Mouse (Mus musculus): ENCODE measurements around the gene Cnn3. TPM values are rescaled to one million over a fixed set of nuclear protein-coding genes. Genes with fewer than 3 reads are reported as not detected.

The Cnn3 gene
- polyA plus RNA-seq, 1 experiment from 2014 or later, result 743 TPM

- no peaks in the 10 kb centered on the region for H3K36me3 ChIP-seq (ENCODE audit: control insufficient read depth, insufficient read depth, low read length)
- no peaks in the 10 kb centered on the region for H3K27me3 ChIP-seq (replicated peaks; ENCODE audit: control insufficient read depth, insufficient read depth, low read length)
- no peak overlapping the region for H3K4me2 ChIP-seq (ENCODE audit: low read length)
- H3K9me3 ChIP-seq (replicated peaks; ENCODE audit: control insufficient read depth, low read length), result no peaks in the 10 kb centered on the region
- WGBS, result 12% methylated on average over 1 of the region's 2 CpGs
- no peak overlapping the region for H3K4me3 ChIP-seq (ENCODE audit: low read depth, low read length)
- peaks cover 7% of the 10 kb centered on the region; the same call in 1 of the 2 replicates for H3K4me1 ChIP-seq (ENCODE audit: control insufficient read depth, insufficient read depth, low read length)
- no peak for ATAC-seq
- no peak overlapping the region for H3K27ac ChIP-seq (ENCODE audit: low read depth, low read length)
- H3K9ac ChIP-seq (ENCODE audit: low read length), result no peak overlapping the region
- DNase-seq (ENCODE audit: low spot score), result no peak
Measured at GRCm38 (mm10) chr3:121468136-121468535, 41.8 kb downstream of the Cnn3 start.

GRCm38 (mm10) chr3:121469185-121469975 lies 43.1 kb downstream of the Cnn3 start:
- peak overlapping the region; percentile 17; the same call in 1 of the 2 replicates for H3K27ac ChIP-seq (ENCODE audit: low read depth, low read length)
- H3K4me3 ChIP-seq (ENCODE audit: low read depth, low read length), result no peak overlapping the region
- H3K36me3 ChIP-seq (ENCODE audit: control insufficient read depth, insufficient read depth, low read length), result no peaks in the 10 kb centered on the region
- H3K4me2 ChIP-seq (ENCODE audit: low read length), result peak overlapping the region; percentile 23; the same call in 1 of the 2 replicates
- H3K27me3 ChIP-seq (replicated peaks; ENCODE audit: control insufficient read depth, insufficient read depth, low read length), result no peaks in the 10 kb centered on the region
- peaks cover 7% of the 10 kb centered on the region; the same call in 1 of the 2 replicates for H3K4me1 ChIP-seq (ENCODE audit: control insufficient read depth, insufficient read depth, low read length)
- 2% methylated on average over 13 of the region's 13 CpGs for WGBS
- H3K9ac ChIP-seq (ENCODE audit: low read length), result no peak overlapping the region; the same call in 1 of the 2 replicates
- H3K9me3 ChIP-seq (replicated peaks; ENCODE audit: control insufficient read depth, low read length), result no peaks in the 10 kb centered on the region
- peak; percentile 73 for DNase-seq (ENCODE audit: low spot score)
- ATAC-seq, result peak; percentile 78

- no peak for DNase-seq (ENCODE audit: low spot score)
- no peak overlapping the region for H3K4me3 ChIP-seq (ENCODE audit: low read depth, low read length)
- peaks cover 7% of the 10 kb centered on the region; the same call in 1 of the 2 replicates for H3K4me1 ChIP-seq (ENCODE audit: control insufficient read depth, insufficient read depth, low read length)
- 74% methylated on average over 11 of the region's 11 CpGs for WGBS
- H3K9ac ChIP-seq (ENCODE audit: low read length), result no peak overlapping the region
- no peak overlapping the region for H3K4me2 ChIP-seq (ENCODE audit: low read length)
- H3K27ac ChIP-seq (ENCODE audit: low read depth, low read length), result no peak overlapping the region
- no peaks in the 10 kb centered on the region for H3K36me3 ChIP-seq (ENCODE audit: control insufficient read depth, insufficient read depth, low read length)
- H3K9me3 ChIP-seq (replicated peaks; ENCODE audit: control insufficient read depth, low read length), result no peaks in the 10 kb centered on the region
- ATAC-seq, result no peak
- no peaks in the 10 kb centered on the region for H3K27me3 ChIP-seq (replicated peaks; ENCODE audit: control insufficient read depth, insufficient read depth, low read length)
Measured at GRCm38 (mm10) chr3:121471703-121472102, 45.4 kb downstream of the Cnn3 start.

DNA sequence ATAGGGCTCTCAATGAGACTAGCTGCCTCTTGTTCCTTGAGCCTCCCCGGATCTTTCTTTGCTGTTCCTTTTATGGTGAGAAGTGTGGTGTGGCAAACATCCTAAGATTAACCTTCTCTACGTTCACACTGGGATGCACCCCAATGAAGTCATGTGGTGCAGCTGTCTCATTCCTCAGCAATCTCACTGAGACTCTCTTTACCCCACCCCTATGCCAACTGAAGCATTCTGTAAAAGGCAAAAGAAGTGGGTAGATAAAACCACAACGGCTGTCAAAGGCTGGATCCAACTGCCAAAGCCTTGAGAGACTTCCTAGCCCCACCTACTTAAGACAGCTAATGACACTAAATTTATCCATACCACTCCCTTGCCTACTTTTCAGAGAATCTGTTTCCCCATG lies 48.4 kb downstream of the Cnn3 start:
- Histone ChIP-seq H3K4me1 (ENCODE audit: control insufficient read depth, insufficient read depth, low read length) (0 out of 2 replicates have a peak, but pooled peaks cover 2% of the 10 kb centered on the region), H3K27ac (ENCODE audit: low read depth, low read length) (no peak overlapping the region), H3K4me2 (ENCODE audit: low read length) (no peak overlapping the region), H3K9ac (ENCODE audit: low read length) (no peak overlapping the region), H3K4me3 (ENCODE audit: low read depth, low read length) (no peak overlapping the region), H3K36me3 (ENCODE audit: control insufficient read depth, insufficient read depth, low read length) (no peaks in the 10 kb centered on the region), H3K9me3 (replicated peaks; ENCODE audit: control insufficient read depth, low read length) (no peaks in the 10 kb centered on the region), H3K27me3 (replicated peaks; ENCODE audit: control insufficient read depth, insufficient read depth, low read length) (no peaks in the 10 kb centered on the region)
- no peak for DNase-seq (ENCODE audit: low spot score)
- ATAC-seq, result no peak
- WGBS, result 67% methylated on average over 3 of the region's 3 CpGs

- ATAC-seq (peak; percentile 45), DNase-seq (ENCODE audit: low spot score) (peak; percentile 51)
- Histone ChIP-seq H3K27ac (ENCODE audit: low read depth, low read length) (peak overlapping the region; percentile 72), H3K4me2 (ENCODE audit: low read length) (no peak overlapping the region), H3K4me1 (ENCODE audit: control insufficient read depth, insufficient read depth, low read length) (peaks cover 4% of the 10 kb centered on the region; the same call in 1 of the 2 replicates), H3K9me3 (replicated peaks; ENCODE audit: control insufficient read depth, low read length) (no peaks in the 10 kb centered on the region), H3K4me3 (ENCODE audit: low read depth, low read length) (no peak overlapping the region), H3K27me3 (replicated peaks; ENCODE audit: control insufficient read depth, insufficient read depth, low read length) (no peaks in the 10 kb centered on the region), H3K9ac (ENCODE audit: low read length) (peak overlapping the region; percentile 42), H3K36me3 (ENCODE audit: control insufficient read depth, insufficient read depth, low read length) (no peaks in the 10 kb centered on the region)
- 43% methylated on average over 26 of the region's 26 CpGs for WGBS
Measured at GRCm38 (mm10) chr3:121480030-121480960, 54.0 kb downstream of the Cnn3 start.

DNA sequence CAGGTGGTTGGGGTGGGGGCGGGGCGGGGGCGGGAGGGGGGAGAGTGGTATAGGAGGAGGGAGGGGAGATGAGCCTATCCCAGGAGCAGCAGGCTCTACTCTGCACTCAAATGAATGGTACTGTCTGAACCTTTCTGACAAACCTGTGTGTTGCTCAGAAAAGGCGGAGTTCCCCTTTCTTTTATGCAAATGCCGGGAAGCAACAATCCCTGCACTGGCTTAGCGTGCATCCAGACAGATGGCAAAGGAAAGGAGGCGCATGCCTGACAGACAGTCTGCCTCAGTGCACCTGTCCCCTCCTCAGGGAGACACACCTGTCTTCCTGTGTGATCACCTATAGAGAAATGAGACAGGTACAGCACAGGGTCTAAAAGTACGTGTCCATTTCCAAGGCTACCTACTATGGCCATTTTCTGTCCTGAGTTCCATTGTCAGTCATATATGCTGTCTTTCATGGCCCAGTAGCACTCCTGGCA lies 54.7 kb downstream of the Cnn3 start:
- WGBS, result 39% methylated on average over 7 of the region's 8 CpGs

DNA sequence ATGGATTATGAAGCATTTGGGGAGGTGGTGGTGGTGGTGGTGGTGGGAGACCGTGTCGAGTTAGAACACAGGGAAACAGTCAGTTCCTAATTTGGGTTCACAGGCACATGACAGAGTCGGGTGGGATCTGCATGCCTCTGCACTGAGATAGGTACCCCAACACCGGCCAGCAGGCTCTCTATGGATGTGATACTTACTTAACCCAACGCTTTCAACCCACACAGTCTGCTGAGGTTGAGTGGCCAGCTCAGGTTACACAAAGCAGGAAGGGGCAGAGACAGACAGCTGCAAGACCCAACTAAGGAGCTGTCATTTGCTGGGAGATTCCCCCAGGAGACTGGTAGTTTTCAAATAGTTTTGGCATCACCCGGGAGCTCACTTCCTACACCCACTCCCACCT lies 55.3 kb downstream of the Cnn3 start:
- H3K27me3 ChIP-seq (replicated peaks; ENCODE audit: control insufficient read depth, insufficient read depth, low read length), result no peaks in the 10 kb centered on the region
- no peaks in the 10 kb centered on the region for H3K9me3 ChIP-seq (replicated peaks; ENCODE audit: control insufficient read depth, low read length)
- no peak overlapping the region for H3K9ac ChIP-seq (ENCODE audit: low read length)
- WGBS, result 55% methylated on average over 6 of the region's 6 CpGs
- DNase-seq (ENCODE audit: low spot score), result no peak
- ATAC-seq, result no peak
- no peak overlapping the region for H3K4me3 ChIP-seq (ENCODE audit: low read depth, low read length)
- H3K4me2 ChIP-seq (ENCODE audit: low read length), result no peak overlapping the region
- H3K4me1 ChIP-seq (ENCODE audit: control insufficient read depth, insufficient read depth, low read length), result peaks cover 4% of the 10 kb centered on the region; the same call in 1 of the 2 replicates
- no peaks in the 10 kb centered on the region for H3K36me3 ChIP-seq (ENCODE audit: control insufficient read depth, insufficient read depth, low read length)
- no peak overlapping the region for H3K27ac ChIP-seq (ENCODE audit: low read depth, low read length)

More for the DNA sequence above, 54.7 kb downstream of the Cnn3 start:
- DNase-seq (ENCODE audit: low spot score) (peak; percentile 61), ATAC-seq (peak; percentile 62)
- H3K4me3 ChIP-seq (ENCODE audit: low read depth, low read length), result no peak overlapping the region
- H3K27me3 ChIP-seq (replicated peaks; ENCODE audit: control insufficient read depth, insufficient read depth, low read length), result no peaks in the 10 kb centered on the region
- peaks cover 4% of the 10 kb centered on the region; the same call in 1 of the 2 replicates for H3K4me1 ChIP-seq (ENCODE audit: control insufficient read depth, insufficient read depth, low read length)
- H3K9ac ChIP-seq (ENCODE audit: low read length), result no peak overlapping the region
- no peaks in the 10 kb centered on the region for H3K36me3 ChIP-seq (ENCODE audit: control insufficient read depth, insufficient read depth, low read length)
- no peaks in the 10 kb centered on the region for H3K9me3 ChIP-seq (replicated peaks; ENCODE audit: control insufficient read depth, low read length)
- H3K27ac ChIP-seq (ENCODE audit: low read depth, low read length), result no peak overlapping the region; the same call in 1 of the 2 replicates
- H3K4me2 ChIP-seq (ENCODE audit: low read length), result no peak overlapping the region

DNA sequence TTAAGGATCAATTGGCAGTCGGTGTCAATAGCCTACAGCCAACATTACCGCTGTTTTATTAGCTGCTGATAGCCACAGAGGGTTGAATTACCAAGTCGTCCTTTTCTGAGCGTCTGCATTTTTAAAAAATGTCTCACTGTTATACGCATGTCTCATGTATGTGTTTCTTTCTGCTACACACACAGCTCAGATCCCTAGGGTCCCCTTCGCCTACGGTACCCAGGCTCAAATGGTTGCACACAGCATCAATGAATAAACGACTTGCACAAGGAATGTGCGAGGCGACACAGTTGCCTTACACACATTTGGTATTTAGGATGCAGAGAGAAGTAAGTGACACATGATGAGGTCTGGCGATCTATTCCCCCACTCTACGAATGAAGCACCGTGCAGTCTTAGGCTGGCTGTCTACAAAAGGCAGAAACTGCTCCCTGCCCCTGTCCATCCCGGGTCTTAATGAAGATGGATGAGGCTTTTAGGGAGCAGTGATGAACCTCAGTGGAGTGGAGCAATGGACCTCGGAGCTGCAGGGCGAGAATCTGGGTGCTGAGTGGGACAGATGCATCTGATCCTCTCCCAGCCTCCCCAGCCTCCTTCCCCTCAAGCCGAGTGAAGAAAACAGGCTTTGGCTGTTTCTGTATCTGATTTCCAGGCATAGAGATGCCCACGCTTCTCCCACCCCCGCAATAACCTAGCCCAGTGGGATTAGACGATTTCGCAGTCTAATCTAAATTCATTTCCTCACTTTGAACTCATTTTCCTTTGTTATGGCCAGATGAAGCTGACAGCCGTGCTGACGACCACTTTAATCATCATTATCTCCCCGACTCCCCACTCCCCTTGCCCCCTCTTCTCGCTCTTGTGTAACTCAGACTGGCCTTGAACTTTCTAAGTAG lies 57.2 kb downstream of the Cnn3 start:
- WGBS, result 62% methylated on average over 25 of the region's 25 CpGs

More for the DNA sequence above, 57.2 kb downstream of the Cnn3 start:
- H3K9ac ChIP-seq (ENCODE audit: low read length), result no peak overlapping the region
- H3K4me3 ChIP-seq (ENCODE audit: low read depth, low read length), result no peak overlapping the region
- H3K27ac ChIP-seq (ENCODE audit: low read depth, low read length), result no peak overlapping the region; the same call in 1 of the 2 replicates
- H3K4me1 ChIP-seq (ENCODE audit: control insufficient read depth, insufficient read depth, low read length), result peaks cover 4% of the 10 kb centered on the region; the same call in 1 of the 2 replicates
- ATAC-seq (no peak), DNase-seq (ENCODE audit: low spot score) (no peak)
- no peaks in the 10 kb centered on the region for H3K9me3 ChIP-seq (replicated peaks; ENCODE audit: control insufficient read depth, low read length)
- H3K36me3 ChIP-seq (ENCODE audit: control insufficient read depth, insufficient read depth, low read length), result no peaks in the 10 kb centered on the region
- H3K27me3 ChIP-seq (replicated peaks; ENCODE audit: control insufficient read depth, insufficient read depth, low read length), result no peaks in the 10 kb centered on the region
- no peak overlapping the region for H3K4me2 ChIP-seq (ENCODE audit: low read length)

Measured in forebrain, embryonic 14.5 days (tissue).